10 mouse cellular contexts compared by ENCODE assay signal in the genomic region with DNA sequence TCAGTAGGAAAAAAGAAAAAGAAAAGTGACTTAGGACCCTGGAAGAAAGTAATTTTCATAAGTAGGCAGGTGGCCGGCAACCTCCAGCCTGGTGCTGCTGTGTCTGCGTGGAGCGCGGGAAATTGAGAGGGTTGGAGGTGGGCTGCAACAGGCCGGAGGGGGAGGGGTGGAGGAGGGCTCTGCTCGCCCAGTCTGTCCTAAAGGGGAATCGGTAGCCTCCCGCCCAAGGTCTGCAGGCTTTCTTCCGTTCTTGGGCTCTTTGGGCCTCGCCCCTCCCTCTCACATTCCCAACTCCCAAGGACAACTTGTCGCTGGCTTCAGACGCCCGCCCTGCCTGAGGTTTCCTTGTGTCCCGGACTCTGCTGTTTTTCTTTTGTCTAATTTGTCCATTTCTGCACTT. TPM values are rescaled to one million over a fixed set of nuclear protein-coding genes. Genes with fewer than 3 reads are reported as not detected.
A peak's percentile ranks its signal among the peaks of the same experiment; 100 is the strongest.
DNase-seq lines count a peak whose midpoint lies in the region.
"Had no signal": no experiment of that assay in that cellular context is flagged by ENCODE, and none has a peak within 500 bp of the region (broad histone marks: within the 10 kb centered on the region; RNA-seq: fewer than 3 reads in every experiment).

No protein-coding gene starts in this region.

- intact Hi-C loops in heart, postnatal 25 days (cut with DNase I), result no loop called here

- DNase-seq in R1 (ENCODE audit: low read depth, low spot score), result peak; percentile 97
- peak; percentile 83 for DNase-seq in adrenal gland, postnatal 14 days
- DNase-seq in kidney, adult 8-10 months, result peak; percentile 52 to 79
- peak; percentile 74 for DNase-seq in mesoderm, embryonic 11.5 days (ENCODE audit: low read depth, low spot score)
- DNase-seq in right cerebral cortex, postnatal 25 days, result no peak
- no peak for DNase-seq in heart, postnatal 25 days (ENCODE audit: low spot score)
- no peak for DNase-seq in cerebellum, postnatal 14 days
- DNase-seq: cerebellum, adult 11-12 months had no signal

RNA-seq across cellular contexts. Expression of gene Hoxb9, which starts 20.4 kb away (rescaled TPM):
- total RNA-seq in adrenal gland, postnatal 14 days (2021), result 99.3 and 156 TPM in 2 replicates
- not detected for total RNA-seq in heart, postnatal 25 days (2021)
- total RNA-seq: hindbrain, postnatal 0 days; midbrain, postnatal 0 days had no signal

RNA-seq across cellular contexts. Expression of gene Hoxb8, which starts 30.8 kb away (rescaled TPM):
- 56.7 and 59.4 TPM in 2 replicates for total RNA-seq in adrenal gland, postnatal 14 days (2021)
- total RNA-seq in heart, postnatal 25 days (2021), result not detected

RNA-seq across cellular contexts. Expression of gene Hoxb7, which starts 35.5 kb away (rescaled TPM):
- total RNA-seq in adrenal gland, postnatal 14 days (2021), result 34.3 and 37.8 TPM in 2 replicates
- total RNA-seq in heart, postnatal 25 days (2021), result not detected
- total RNA-seq: midbrain, postnatal 0 days had no signal

RNA-seq across cellular contexts. Expression of gene Hoxb6, which starts 41.4 kb away (rescaled TPM):
- total RNA-seq in adrenal gland, postnatal 14 days (2021), result 35.7 and 39.8 TPM in 2 replicates
- not detected for total RNA-seq in heart, postnatal 25 days (2021)

RNA-seq across cellular contexts. Expression of gene Hoxb5, which starts 52.2 kb away (rescaled TPM):
- 17.1 and 18.7 TPM in 2 replicates for total RNA-seq in adrenal gland, postnatal 14 days (2021)
- total RNA-seq in heart, postnatal 25 days (2021), result under 1 TPM; 0.10 to 0.14 TPM

Comparison
In these comparisons a context has a peak if more than half of its experiments do, and no peak if none do; other contexts are left out.
1. DNase-seq: peak in R1 (single experiment), adrenal gland, postnatal 14 days (single experiment), kidney, adult 8-10 months (2 of 2) and mesoderm, embryonic 11.5 days (single experiment); none in right cerebral cortex, postnatal 25 days (single experiment), heart, postnatal 25 days (single experiment) and cerebellum, postnatal 14 days (0 of 2).
2. RNA of gene Hoxb9, which starts 20.4 kb away (total RNA-seq): 99.3 to 156 TPM in adrenal gland, postnatal 14 days; not detected in heart, postnatal 25 days; every median in the first group is over 10 times any median in the second.
3. RNA of gene Hoxb8, which starts 30.8 kb away (total RNA-seq): 56.7 to 59.4 TPM in adrenal gland, postnatal 14 days; not detected in heart, postnatal 25 days; every median in the first group is over 10 times any median in the second.
4. RNA of gene Hoxb7, which starts 35.5 kb away (total RNA-seq): 34.3 to 37.8 TPM in adrenal gland, postnatal 14 days; not detected in heart, postnatal 25 days; every median in the first group is over 10 times any median in the second.